Mouse (Mus musculus): ENCODE results near the gene Hist1h1a. TPM values are rescaled to one million over a fixed set of nuclear protein-coding genes. Genes with fewer than 3 reads are reported as not detected.
A peak's percentile ranks its signal among the peaks of the same experiment; 100 is the strongest.

The Hist1h1a gene
- polyA plus RNA-seq, 1 experiment from 2014 or later, result 2.4 TPM

DNA sequence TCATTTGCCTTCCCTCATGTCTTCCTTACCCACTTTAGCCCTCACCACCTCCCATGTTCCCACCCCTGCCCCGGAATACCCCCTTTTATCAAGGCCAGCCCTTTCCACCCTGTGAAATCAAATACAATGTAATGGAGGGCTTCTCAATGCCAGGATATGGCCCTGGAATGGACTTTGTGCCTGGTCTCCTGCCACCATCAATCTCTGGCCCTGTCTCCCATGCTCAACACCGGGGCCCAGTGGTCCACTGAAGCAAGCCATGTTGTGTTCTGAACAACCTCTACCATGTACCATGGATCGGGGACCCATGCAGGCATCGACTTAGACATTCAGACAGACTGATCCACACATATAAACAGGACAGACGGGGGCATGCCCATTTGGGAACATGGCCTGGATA is 33.8 kb upstream of the Hist1h1a start:
- H3K36me3 ChIP-seq (ENCODE audit: control insufficient read depth, insufficient read depth, low read length), result no peaks in the 10 kb centered on the region

DNA sequence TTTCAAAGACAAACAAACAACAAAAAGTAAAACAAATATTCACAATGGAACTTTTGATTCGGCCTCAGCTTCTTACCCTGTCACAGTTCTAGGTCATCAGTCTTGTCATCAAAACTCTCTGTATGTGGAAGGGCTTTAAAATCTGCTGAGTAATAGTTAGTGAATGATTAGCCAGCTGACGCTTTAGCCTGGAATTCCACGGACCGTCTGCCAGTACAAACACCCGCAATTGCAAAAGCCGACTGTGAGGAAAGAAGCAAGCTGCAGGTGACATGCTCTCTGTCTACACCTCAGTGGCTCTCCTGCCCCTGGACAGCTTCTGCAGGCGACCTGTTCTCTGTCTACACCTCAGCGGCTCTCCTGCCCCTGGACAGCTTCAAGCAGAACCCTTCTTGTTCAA is 33.0 kb upstream of the Hist1h1a start:
- H3K4me3 ChIP-seq (ENCODE audit: low read depth, low read length), result no peak overlapping the region
- WGBS, result 20% methylated on average over 8 of the region's 8 CpGs
- no peaks in the 10 kb centered on the region for H3K9me3 ChIP-seq (ENCODE audit: control insufficient read depth, low read depth, low read length)
- H3K4me1 ChIP-seq (ENCODE audit: control insufficient read depth, insufficient read depth, low read length), result no peaks in the 10 kb centered on the region
- peak; percentile 83 for ATAC-seq (ENCODE audit: insufficient number of reproducible peaks, insufficient read depth, low FRiP score, low read depth)
- H3K36me3 ChIP-seq (ENCODE audit: control insufficient read depth, insufficient read depth, low read length), result no peaks in the 10 kb centered on the region
- H3K27me3 ChIP-seq (ENCODE audit: control insufficient read depth, insufficient read depth, low read length), result no peaks in the 10 kb centered on the region
- no peak overlapping the region for H3K9ac ChIP-seq (replicated peaks; ENCODE audit: low read depth, low read length)
- no peak overlapping the region for H3K4me2 ChIP-seq (replicated peaks; ENCODE audit: low read depth, low read length)
- H3K27ac ChIP-seq (ENCODE audit: low read length), result no peak overlapping the region

More for the DNA sequence above, 33.8 kb upstream of the Hist1h1a start:
- Histone ChIP-seq H3K27ac (ENCODE audit: low read length) (no peak overlapping the region), H3K4me3 (ENCODE audit: low read depth, low read length) (no peak overlapping the region), H3K9ac (replicated peaks; ENCODE audit: low read depth, low read length) (no peak overlapping the region), H3K4me2 (replicated peaks; ENCODE audit: low read depth, low read length) (no peak overlapping the region), H3K9me3 (ENCODE audit: control insufficient read depth, low read depth, low read length) (no peaks in the 10 kb centered on the region), H3K27me3 (ENCODE audit: control insufficient read depth, insufficient read depth, low read length) (no peaks in the 10 kb centered on the region), H3K4me1 (ENCODE audit: control insufficient read depth, insufficient read depth, low read length) (no peaks in the 10 kb centered on the region)
- no peak for ATAC-seq (ENCODE audit: insufficient number of reproducible peaks, insufficient read depth, low FRiP score, low read depth)
- WGBS, result 91% methylated on average over 5 of the region's 5 CpGs

DNA sequence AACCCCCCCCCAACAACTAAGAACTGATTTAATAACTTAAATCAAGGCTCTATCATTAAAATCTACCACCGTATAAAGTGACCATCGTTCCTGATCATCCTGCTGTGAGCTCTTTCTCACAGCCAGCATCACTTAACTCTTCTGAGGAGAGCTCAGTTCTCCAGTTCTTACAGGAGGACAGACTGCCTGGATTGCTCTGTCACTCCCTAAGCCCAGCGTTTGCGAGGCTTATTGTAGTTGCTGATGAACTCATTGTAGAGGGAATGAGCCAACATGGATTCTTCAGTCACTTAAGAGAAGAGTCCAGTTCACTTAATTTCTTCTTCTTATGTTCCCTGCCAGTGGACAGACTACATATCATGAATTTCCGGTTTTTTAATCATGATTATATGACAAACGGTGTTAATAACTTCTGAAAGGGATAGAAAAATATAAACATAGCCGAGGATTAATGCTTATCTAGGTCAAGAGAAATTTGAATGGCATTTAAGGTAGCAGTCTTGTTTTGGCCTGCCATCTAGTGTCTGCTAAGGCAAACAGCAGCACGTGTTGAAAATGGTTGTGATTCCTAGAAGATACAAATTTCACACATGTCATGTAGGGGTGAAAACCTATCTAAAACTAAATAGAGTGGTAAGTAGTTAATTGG is 31.2 kb upstream of the Hist1h1a start:
- no peak overlapping the region for H3K27ac ChIP-seq (ENCODE audit: low read length)
- no peaks in the 10 kb centered on the region for H3K9me3 ChIP-seq (ENCODE audit: control insufficient read depth, low read depth, low read length)
- ATAC-seq (ENCODE audit: insufficient number of reproducible peaks, insufficient read depth, low FRiP score, low read depth), result no peak
- H3K4me3 ChIP-seq (ENCODE audit: low read depth, low read length), result no peak overlapping the region
- no peaks in the 10 kb centered on the region for H3K4me1 ChIP-seq (ENCODE audit: control insufficient read depth, insufficient read depth, low read length)
- WGBS, result 23% methylated on average over 8 of the region's 8 CpGs
- H3K36me3 ChIP-seq (ENCODE audit: control insufficient read depth, insufficient read depth, low read length), result no peaks in the 10 kb centered on the region
- H3K27me3 ChIP-seq (ENCODE audit: control insufficient read depth, insufficient read depth, low read length), result no peaks in the 10 kb centered on the region
- no peak overlapping the region for H3K9ac ChIP-seq (replicated peaks; ENCODE audit: low read depth, low read length)
- no peak overlapping the region for H3K4me2 ChIP-seq (replicated peaks; ENCODE audit: low read depth, low read length)

DNA sequence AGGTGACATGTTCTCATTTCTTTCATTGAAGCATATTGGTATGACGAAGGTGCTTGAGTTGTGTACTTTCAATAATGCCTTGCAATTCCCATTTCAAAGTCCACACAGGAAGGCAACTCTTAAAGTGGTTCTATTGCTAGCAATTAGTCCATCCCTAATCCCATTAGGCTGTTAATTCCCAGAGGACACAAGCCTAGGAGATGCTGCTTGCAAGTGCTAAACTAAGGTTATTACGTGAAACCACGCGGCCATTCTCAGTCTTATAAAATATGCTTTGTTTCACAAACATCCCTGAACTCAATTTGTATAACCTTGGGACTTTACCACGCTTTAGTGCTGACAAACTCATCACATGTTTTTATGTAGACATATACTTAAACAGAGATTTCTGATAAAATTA is 26.4 kb upstream of the Hist1h1a start:
- Histone ChIP-seq H3K36me3 (ENCODE audit: control insufficient read depth, insufficient read depth, low read length) (no peaks in the 10 kb centered on the region), H3K4me3 (ENCODE audit: low read depth, low read length) (no peak overlapping the region), H3K4me1 (ENCODE audit: control insufficient read depth, insufficient read depth, low read length) (peaks cover 17% of the 10 kb centered on the region; the same call in 1 of the 2 replicates), H3K4me2 (replicated peaks; ENCODE audit: low read depth, low read length) (no peak overlapping the region), H3K9me3 (ENCODE audit: control insufficient read depth, low read depth, low read length) (no peaks in the 10 kb centered on the region), H3K27me3 (ENCODE audit: control insufficient read depth, insufficient read depth, low read length) (no peaks in the 10 kb centered on the region), H3K27ac (ENCODE audit: low read length) (no peak overlapping the region; the same call in 1 of the 2 replicates), H3K9ac (replicated peaks; ENCODE audit: low read depth, low read length) (no peak overlapping the region)
- WGBS, result 89% methylated on average over 5 of the region's 5 CpGs
- no peak for ATAC-seq (ENCODE audit: insufficient number of reproducible peaks, insufficient read depth, low FRiP score, low read depth)

DNA sequence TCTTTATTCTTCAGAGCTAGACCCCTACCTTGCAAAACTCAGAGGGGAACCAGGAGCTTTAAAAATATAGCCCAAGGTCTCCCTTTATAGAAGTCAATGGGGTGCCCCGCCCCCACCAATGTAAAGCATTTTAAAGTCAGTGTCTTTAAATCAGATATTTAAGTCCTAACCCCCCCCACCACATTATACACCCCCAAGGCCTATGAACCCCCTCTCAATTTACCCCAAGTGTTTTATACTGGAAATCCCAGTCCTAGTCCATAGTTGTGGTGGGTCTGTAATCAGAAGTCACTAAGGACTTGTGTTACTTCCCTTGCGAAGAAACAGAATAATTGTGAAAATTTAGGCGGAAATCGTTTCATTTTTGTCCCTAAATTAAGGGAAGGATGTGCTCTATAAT is 25.4 kb upstream of the Hist1h1a start:
- Histone ChIP-seq H3K27me3 (ENCODE audit: control insufficient read depth, insufficient read depth, low read length) (no peaks in the 10 kb centered on the region), H3K27ac (ENCODE audit: low read length) (peak overlapping the region; percentile 99)
- WGBS, result 24% methylated on average over 4 of the region's 4 CpGs

DNA sequence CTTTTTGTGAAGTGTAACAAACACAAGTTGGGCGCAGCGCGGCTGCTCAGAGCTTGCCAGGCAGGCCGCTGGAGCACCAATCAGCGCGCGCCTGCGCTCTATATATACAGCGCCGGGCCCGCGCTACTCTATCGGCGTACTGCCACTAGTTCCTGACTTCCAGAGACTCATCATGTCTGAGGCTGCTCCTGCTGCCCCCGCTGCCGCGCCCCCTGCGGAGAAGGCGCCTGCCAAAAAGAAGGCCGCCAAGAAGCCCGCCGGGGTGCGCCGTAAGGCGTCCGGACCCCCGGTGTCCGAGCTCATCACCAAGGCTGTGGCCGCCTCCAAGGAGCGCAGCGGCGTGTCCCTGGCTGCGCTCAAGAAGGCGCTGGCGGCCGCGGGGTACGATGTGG is 24.8 kb upstream of the Hist1h1a start, which contains the start of gene Hist1h1c:
Hist1h1c (plus strand) TSS at position 132 of the 392 bp plus-strand sequence.
- Histone ChIP-seq H3K4me3 (ENCODE audit: low read depth, low read length) (peak within 1 kb of the TSS; percentile 63), H3K27me3 (ENCODE audit: control insufficient read depth, insufficient read depth, low read length) (no peaks in the 10 kb centered on the region), H3K27ac (ENCODE audit: low read length) (peak within 1 kb of the TSS; percentile 99), H3K36me3 (ENCODE audit: control insufficient read depth, insufficient read depth, low read length) (no peaks in the 10 kb centered on the region), H3K9me3 (ENCODE audit: control insufficient read depth, low read depth, low read length) (no peaks in the 10 kb centered on the region), H3K4me2 (replicated peaks; ENCODE audit: low read depth, low read length) (peak within 1 kb of the TSS; percentile 91), H3K9ac (replicated peaks; ENCODE audit: low read depth, low read length) (peak within 1 kb of the TSS; percentile 92), H3K4me1 (ENCODE audit: control insufficient read depth, insufficient read depth, low read length) (peaks cover 17% of the 10 kb centered on the region; the same call in 1 of the 2 replicates)
- WGBS, result under 1% methylated on average over 35 of the region's 38 CpGs
- ATAC-seq (ENCODE audit: insufficient number of reproducible peaks, insufficient read depth, low FRiP score, low read depth), result peak; percentile 93

More for the DNA sequence above, 25.4 kb upstream of the Hist1h1a start:
- no peaks in the 10 kb centered on the region for H3K36me3 ChIP-seq (ENCODE audit: control insufficient read depth, insufficient read depth, low read length)
- H3K9ac ChIP-seq (replicated peaks; ENCODE audit: low read depth, low read length), result peak overlapping the region; percentile 92; the same call in 1 of the 2 replicates
- H3K9me3 ChIP-seq (ENCODE audit: control insufficient read depth, low read depth, low read length), result no peaks in the 10 kb centered on the region
- no peak for ATAC-seq (ENCODE audit: insufficient number of reproducible peaks, insufficient read depth, low FRiP score, low read depth)
- peaks cover 17% of the 10 kb centered on the region; the same call in 1 of the 2 replicates for H3K4me1 ChIP-seq (ENCODE audit: control insufficient read depth, insufficient read depth, low read length)
- peak overlapping the region; percentile 91 for H3K4me2 ChIP-seq (replicated peaks; ENCODE audit: low read depth, low read length)
- peak overlapping the region; percentile 63 for H3K4me3 ChIP-seq (ENCODE audit: low read depth, low read length)

DNA sequence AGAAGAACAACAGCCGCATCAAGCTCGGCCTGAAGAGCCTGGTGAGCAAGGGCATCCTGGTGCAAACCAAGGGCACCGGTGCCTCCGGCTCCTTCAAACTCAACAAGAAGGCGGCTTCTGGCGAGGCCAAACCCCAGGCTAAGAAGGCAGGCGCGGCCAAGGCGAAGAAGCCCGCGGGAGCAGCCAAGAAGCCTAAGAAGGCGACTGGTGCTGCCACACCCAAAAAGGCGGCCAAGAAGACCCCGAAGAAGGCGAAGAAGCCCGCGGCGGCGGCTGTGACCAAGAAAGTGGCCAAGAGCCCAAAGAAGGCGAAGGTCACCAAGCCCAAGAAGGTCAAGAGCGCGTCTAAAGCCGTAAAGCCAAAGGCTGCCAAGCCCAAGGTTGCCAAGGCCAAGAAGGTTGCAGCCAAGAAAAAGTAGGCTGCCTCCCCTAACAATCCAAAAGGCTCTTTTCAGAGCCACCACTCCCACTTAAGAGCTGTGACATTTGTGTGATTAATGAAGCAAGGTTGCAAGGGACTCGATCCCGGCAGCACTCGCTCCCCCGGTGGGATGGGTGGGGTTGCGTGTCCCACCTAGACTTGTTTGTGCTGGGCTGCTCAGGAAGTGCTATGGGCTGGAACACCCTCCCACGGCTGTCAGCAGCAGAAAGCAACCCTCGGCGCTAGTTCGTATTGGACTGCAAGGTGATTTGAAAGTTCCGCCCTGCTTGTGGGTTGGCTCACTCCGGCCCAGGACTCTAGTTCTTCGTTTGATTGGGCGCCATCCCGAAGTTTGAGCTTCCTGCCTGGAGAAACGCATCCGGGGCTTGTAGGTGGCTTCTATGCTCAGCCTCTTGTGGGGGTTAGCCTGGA is 24.2 kb upstream of the Hist1h1a start:
- Histone ChIP-seq H3K4me1 (ENCODE audit: control insufficient read depth, insufficient read depth, low read length) (peaks cover 17% of the 10 kb centered on the region; the same call in 1 of the 2 replicates), H3K27me3 (ENCODE audit: control insufficient read depth, insufficient read depth, low read length) (no peaks in the 10 kb centered on the region), H3K9ac (replicated peaks; ENCODE audit: low read depth, low read length) (peak overlapping the region; percentile 92), H3K4me2 (replicated peaks; ENCODE audit: low read depth, low read length) (peak overlapping the region; percentile 91), H3K4me3 (ENCODE audit: low read depth, low read length) (peak overlapping the region; percentile 63), H3K9me3 (ENCODE audit: control insufficient read depth, low read depth, low read length) (no peaks in the 10 kb centered on the region), H3K36me3 (ENCODE audit: control insufficient read depth, insufficient read depth, low read length) (no peaks in the 10 kb centered on the region), H3K27ac (ENCODE audit: low read length) (peak overlapping the region; percentile 99)
- peak; percentile 92 for ATAC-seq (ENCODE audit: insufficient number of reproducible peaks, insufficient read depth, low FRiP score, low read depth)
- under 1% methylated on average over 39 of the region's 39 CpGs for WGBS

DNA sequence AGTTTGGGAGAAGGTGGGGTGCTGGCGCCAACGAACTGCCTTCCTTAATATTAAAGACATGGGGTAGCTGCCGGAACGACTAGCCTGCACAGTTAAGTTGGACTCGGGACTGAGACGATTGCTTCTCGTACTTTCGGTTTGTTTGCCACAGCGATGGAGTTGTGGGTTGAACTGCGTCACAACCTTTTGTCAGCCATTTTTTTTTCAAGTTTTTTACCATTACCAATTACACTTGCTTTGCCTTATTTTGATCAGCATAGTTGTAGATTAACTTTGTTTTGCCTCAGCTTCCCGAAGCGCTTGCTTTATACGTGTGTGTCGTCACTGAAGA is 23.6 kb upstream of the Hist1h1a start:
- H3K27ac ChIP-seq (ENCODE audit: low read length), result peak overlapping the region; percentile 99
- peak overlapping the region; percentile 92 for H3K9ac ChIP-seq (replicated peaks; ENCODE audit: low read depth, low read length)
- under 1% methylated on average over 14 of the region's 14 CpGs for WGBS
- peak overlapping the region; percentile 91 for H3K4me2 ChIP-seq (replicated peaks; ENCODE audit: low read depth, low read length)
- peaks cover 17% of the 10 kb centered on the region; the same call in 1 of the 2 replicates for H3K4me1 ChIP-seq (ENCODE audit: control insufficient read depth, insufficient read depth, low read length)
- no peak; the same call in 1 of the 2 replicates for ATAC-seq (ENCODE audit: insufficient number of reproducible peaks, insufficient read depth, low FRiP score, low read depth)
- H3K27me3 ChIP-seq (ENCODE audit: control insufficient read depth, insufficient read depth, low read length), result no peaks in the 10 kb centered on the region
- H3K36me3 ChIP-seq (ENCODE audit: control insufficient read depth, insufficient read depth, low read length), result no peaks in the 10 kb centered on the region
- H3K9me3 ChIP-seq (ENCODE audit: control insufficient read depth, low read depth, low read length), result no peaks in the 10 kb centered on the region
- peak overlapping the region; percentile 63 for H3K4me3 ChIP-seq (ENCODE audit: low read depth, low read length)
